Mouse (Mus musculus) frontal cortex, postnatal 10 days (tissue): Measurements from ENCODE around the gene Prune2.
"Not testable (repeated sequence)": the region's sequence is repeated elsewhere in the genome, so short reads cannot be mapped to it uniquely, and the experiment has no call there.

ENCODE experiments used
- DNase-seq, 2 experiments: peaks; one replicate each; pipeline ENCODE4 v3.0.0; 2022; ENCODE audit warnings: low spot score in 2 of 2, mixed read lengths in 1 of 2

Prune2 gene

DNA sequence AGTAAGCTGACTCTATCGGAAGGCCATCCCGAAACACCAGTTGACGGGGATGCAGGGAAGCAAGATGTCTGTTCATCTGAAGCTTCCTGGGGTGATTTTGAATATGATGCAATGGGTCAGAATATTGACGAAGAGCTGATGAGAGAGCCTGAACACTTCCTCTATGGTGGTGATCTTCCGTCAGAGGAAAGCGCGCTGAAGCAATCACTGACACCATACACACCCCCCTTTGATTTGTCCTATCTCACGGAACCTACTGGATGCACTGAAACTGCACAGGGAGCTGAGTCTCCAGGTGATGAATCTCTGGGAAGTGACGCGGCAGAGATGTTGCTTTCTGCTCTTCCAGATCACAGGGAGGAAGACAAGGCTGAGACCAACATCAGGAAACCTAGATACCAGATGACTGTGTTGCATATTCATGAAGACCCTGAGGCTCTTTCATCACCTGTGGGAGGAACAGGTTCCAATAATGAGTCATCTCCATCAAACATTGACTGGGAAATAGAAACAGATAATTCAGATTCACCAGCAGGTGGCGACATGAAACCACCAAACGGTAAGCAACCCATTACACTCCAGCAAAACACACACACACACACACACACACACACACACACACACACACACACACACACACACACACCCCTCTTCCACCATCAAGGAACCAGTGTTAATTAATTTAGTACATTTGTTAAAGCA is 168.3 kb downstream of the Prune2 start:
- DNase-seq, result peak in 1 of 2 experiments; percentile 28

DNA sequence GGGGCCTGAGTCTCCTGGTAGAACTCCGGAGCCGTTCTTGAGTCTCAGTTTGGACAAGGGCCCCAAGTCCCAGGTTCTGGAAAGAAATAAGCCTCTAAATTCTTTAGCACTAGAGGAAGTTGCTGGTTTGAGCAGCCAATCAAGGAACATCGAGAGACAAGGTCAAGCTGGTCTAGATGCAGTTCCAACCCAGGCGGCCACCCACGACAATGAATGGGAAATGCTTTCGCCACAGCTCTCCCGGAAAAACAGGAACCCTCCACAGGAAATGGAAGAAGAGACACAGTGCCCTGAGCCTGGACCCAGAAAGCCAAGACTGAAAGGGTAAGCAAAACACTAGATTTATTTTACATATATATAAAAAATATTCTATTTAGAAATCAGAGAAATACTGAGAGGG is 169.5 kb downstream of the Prune2 start:
- no peak for DNase-seq

DNA sequence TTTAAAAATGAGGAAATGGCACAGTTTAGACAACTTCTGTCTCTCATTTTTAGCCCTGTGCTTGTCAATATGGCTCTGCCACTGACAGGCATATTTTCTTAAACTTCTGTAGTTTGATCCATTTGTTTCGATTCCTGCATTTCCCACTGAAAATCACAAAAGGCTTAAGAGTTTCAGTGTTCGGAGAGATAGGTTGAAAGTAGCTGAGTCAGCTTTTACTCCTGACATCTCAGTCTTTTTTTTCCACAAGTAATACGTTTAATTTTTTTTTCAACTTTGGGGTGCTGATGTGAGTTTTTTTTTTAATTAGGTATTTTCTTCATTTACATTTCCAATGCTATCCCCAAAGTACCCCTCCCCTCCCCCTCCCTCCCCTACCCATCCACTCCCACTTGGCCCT is 174.6 kb downstream of the Prune2 start:
- DNase-seq, result no peak

DNA sequence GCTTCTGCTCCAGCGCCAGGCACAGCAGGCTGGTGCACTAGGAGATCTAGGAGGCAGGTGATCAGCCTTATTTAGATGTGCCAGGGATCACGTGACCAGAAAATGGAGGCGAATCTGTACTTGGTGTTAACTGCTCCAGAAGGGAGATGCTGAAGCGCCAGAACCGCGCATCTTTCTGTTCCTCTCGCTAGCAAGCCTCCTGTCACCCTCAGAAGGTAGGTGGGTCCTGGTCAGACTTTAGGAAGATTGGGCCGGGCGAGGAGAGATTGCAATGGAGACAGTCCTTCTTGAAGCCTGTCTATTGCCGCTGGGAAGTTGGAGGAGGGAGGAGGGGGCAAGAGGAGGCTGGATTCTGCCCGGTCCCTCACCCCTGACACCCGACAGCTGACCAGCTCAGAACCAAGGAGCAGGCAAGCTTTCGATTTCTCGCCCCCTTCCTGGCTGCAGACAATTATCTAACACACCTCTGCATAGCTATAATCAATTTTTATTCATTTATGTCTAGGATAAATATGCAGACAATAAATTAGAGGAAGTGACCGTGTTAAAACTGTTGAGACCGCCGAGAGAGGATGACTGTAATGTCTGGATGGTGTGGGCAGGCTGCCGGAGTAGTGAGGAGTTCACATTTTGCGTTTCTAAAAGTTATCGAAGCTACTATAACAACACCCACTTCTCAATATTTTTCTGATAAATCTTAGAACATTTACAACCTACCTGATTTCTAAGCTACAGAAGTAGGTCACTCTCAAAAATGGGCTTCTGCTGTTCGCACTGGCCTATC is 181.0 kb downstream of the Prune2 start:
- DNase-seq, result peak; percentile 57 to 65

DNA sequence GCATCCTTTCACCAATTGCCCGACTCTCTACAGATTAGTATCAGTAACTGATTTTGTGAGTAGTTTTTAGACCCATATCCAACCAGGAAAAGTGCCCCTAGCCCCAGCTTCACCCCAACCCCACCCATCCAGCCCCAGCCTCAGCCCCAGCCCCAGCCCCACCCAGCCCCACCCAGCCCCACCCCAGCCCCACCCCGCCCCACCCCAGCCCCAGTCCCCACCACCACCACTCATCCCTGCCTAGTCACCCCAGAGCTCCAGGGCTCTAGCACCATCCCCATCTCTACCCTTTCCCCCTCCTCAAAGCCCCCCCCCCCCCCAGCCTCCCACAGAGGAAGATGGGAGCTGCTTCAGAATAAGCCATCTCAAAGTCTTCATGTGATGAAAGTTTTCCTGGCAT is 181.7 kb downstream of the Prune2 start:
- DNase-seq, result no peak

DNA sequence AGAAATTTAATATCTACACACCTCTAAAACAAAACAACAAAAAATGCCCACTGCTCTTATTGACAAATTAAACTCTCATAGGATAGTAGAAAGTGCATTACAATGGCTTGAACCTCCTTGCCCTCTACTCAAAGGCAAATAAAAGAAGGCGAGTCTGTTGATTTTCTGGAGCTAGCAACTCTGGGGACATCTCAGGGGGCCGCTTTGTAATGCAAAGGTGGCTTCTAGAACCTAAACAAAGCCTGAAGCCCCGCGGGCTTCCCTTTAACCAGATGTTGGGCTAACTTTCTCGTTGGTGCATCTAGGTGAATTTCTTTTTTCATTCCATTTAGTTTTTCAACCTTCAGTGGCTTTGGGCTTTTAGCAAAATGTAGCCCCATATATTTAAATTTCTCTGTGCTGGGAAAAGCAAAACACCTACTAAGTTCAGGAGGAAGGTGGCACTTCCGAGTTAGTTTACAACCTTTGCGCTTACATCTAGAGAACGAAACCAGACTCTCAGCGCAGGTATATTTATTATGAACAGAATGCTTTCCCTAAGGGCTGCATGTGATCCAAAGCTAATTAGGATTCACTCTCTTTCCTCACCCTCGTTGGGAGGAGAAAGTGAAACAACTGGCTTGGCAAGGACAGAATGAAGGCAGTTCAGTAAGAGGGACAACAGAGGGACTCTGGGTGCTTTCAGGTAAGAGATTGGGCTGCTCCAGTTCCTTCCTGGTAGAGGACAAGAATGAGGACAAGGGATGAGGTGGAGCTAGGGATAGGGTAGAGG is 182.4 kb downstream of the Prune2 start:
- no peak for DNase-seq

DNA sequence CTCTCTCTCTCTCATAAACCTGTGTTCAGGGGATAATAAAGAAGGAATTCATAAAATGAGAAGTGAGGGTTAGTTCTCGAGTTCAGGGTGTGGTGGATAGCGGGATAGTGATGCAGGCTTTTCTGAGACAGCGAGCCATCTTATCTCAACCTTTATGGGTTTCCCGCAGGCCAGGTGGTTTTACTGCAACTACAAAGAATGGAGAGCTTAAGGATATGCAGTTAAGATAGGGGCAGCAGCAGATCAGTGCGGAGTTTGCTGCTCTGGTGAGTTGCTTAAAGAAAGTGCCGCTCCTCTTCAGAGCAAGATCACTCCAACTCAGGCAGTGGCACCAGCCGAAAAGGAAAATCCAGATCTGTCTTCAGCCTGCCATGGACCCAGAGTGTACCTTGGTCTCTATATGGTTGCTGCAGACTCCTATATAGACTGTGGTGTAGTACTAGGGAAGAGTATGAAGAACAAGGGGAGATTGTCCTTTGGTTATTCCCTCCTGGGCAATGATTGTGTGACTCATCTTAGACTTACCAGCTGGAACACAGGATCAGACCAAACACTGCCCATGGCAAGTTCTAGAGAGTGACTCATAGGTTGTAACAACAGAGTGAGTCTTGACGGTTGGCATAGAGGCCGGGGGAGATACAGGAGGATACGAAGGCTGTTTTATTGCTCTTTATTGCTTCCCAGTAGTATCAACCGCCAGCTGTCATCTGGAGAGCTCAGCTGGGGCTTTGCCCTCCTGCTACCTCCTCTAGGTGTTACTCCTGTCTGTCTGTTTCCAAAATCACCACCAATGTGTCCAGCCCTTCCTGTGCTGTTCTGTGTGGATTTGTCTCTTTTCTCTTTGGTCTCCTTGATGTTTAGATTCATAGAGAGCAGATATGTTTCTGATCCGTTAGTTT is 184.3 kb downstream of the Prune2 start:
- DNase-seq, result no peak

DNA sequence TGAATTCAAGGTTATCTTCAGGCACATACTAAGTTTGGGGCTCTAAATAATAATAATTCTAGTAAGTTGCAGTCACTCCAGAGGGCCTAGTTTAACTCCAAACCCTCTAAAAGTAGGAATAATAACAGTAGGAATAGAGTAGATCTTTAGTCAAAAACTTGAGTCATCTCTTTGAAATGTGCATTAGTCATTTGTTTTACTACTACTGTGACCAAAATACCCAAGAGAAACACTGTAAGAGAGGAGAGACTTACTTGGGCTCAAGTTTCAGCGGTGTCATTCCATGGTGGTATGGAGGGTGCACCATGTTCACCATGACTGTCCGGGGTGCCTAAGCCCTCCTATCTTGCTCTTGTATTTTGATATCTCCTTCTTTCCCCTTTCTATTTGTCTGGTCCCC is 187.3 kb downstream of the Prune2 start:
- no peak for DNase-seq

DNA sequence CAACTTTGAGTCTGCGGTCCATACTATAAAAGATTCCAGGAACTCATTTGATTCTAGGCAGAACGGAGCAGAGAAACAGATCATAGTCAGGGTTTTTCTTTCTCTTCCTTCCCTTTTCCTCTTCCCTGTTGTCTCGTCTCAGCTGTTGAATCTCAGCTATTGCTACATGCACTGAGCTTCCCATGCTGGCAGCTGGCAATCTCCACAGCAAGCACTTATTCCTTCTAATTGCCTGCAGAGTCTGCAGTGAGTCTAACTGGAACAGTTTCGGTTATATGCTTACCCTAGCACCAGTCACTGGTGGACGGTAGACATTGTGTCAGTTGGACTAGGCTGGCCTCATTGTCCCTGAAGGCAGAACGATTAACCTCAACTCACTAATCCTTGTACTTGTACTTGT is 188.3 kb downstream of the Prune2 start:
- DNase-seq, result no peak

DNA sequence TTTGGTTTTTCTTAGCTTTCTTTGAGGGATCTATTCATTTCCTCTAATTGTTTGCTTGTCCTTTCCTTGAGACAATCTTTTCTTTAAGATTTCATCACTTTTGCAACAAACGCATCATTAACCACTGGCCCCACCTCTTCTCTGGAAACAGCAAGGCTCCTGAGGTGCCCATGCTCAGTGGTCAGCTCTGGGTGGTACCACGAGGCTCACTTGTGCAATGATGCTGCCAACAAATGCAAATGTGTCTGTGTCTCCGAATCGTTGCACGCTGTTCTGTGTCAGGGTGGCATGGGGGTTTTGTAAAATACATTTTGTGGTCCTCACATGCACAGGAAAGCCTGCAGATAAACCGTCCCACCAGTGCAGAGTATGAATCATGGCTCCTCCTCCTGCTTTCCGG is 194.1 kb downstream of the Prune2 start:
- no peak for DNase-seq

DNA sequence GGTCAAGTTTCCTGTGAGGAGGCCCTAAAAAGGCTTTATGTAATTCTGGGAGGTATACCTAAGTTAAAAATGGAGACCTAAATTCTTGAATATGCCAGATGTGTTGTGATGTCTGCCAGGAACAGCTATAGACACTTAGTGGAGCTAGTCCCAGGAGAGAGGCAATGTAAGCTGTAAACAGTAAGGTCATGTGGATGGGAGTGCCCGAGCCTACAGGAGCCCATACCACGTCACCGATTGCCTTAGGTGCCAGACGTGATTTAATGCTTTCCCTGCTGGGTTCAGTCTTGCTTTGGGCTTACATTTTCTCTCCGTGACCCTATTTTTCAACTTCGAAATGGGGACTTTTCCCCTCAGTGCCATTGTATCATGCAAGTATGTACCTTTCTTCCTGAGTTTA is 195.9 kb downstream of the Prune2 start:
- DNase-seq, result no peak

DNA sequence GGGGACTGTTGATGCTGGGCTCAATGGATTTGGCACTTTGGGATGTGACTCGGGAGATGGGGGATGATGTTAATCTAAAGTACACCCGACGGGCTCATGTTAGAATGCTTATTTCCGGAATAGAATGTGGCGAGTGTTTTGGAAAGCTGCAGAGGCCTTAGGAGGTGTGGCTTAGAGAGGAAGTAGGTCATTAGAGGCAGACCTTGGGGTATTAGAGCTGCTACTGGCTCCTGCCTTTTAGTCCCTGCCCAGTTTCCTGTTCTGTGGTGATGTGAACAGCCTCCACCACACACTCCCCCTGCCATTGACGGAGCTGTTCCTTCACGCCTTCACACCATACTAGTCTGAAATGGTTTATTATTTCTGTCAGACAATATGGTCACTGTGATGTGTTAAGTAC is 196.5 kb downstream of the Prune2 start:
- no peak for DNase-seq

DNA sequence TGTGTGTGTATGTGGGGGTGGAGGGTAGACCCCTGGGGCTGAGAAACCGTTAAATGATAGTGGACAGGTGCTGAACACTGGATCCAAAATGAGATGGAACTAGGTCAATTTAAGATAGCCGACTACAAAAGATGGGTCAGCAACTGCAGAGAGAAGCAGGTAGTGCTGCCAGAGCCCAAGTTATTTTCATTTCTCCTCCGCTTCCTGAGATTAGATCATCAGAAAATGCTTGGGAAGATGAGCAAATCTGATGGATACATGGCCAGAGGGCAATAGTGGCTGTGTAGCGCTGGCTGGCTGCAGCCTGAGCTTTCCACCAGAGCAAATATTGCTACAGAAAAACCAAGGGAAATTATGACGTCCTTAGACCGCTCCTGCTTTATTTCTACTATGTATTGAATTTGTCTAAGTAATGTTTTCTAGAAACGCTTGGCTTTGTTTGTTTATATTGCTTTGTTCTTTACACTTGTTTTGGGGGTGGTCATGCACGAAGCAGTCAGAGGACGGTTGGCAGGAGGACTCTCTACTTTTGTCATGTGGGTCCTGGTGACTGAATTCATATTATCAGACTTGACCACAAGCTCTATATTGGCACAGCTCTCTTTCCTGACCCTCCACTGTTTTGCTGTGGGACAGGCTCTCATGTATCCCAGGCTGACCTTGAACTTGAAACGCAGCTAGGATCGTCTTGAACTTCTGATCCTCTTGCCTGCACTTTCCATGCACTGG is 198.2 kb downstream of the Prune2 start:
- no peak for DNase-seq

DNA sequence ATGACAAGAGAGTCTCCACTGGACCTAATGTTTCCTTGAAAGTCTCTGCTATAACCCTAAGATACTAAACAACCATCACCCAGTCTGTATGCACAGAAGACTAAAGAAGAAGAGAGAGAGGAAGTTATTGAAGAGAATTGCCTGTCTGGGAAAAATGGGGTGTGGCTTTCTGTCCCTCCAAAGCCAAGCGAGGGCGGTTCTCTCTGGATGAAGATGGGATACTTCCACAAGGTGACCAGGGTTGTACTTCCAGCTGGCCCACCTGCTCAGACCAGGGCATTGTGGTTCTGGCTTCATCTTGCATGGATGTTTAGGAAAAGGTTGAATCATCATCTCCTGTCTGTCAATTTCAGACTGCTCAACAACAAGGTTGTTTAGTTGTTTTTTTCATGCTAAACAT is 199.3 kb downstream of the Prune2 start:
- DNase-seq, result no peak

DNA sequence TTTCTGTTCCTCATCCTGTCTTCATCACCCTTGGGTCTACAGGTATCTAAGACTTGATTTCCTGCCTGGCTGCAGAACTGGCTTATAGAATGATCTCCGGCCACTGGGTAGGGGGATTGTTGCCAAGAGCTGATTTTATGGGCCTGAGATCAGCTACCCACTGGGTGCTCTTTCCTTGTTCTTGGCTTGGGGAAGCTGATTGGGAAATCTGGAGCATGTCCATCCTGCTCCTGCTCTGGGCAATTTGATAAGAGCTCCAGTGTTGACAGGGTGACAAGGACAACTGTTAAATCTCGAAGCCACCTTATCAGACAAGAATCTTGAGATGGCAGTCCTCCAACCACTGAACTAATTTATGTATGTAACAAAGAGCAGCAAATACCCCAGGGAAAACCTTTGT is 203.8 kb downstream of the Prune2 start:
- DNase-seq, result no peak

DNA sequence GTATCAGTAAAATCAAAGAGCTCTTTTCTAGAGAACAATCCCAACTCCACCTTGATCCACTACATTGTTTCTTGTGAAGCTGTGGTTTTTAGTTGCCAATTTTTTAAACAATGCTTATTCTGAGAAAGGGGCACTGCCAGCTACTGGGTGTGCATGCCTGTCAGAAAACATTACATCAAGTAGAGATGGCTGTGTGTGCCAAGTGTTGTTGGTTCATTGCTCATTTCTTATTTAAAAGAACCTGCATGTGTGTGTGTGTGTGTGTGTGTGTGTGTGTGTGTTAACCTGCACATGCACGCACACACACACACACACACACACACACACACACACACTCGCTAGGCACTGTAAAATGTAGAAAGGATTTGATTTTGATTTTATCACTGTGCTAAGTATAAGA is 204.3 kb downstream of the Prune2 start:
- no peak for DNase-seq

DNA sequence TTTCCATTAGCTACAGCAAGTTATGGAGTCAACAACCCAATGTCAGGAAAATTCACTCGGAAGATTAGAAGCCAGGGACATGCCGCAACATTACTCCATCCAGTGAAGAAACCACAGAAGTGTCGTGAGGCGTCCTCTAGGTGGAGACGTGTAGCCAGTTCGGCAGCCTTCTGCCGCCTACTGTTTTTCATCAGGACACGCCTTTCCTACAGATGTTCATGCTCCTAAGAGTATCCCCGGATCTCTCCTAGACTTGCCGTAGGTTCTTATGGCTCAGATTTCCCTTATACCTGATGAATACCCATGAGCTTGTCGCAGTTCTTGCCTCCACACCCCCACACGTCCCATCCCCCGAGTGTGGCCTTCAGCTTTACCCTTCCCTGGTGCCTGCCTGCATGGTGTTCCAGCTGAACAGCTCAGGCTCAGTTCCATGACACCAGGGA is 207.6 kb downstream of the Prune2 start:
- DNase-seq, result no peak

DNA sequence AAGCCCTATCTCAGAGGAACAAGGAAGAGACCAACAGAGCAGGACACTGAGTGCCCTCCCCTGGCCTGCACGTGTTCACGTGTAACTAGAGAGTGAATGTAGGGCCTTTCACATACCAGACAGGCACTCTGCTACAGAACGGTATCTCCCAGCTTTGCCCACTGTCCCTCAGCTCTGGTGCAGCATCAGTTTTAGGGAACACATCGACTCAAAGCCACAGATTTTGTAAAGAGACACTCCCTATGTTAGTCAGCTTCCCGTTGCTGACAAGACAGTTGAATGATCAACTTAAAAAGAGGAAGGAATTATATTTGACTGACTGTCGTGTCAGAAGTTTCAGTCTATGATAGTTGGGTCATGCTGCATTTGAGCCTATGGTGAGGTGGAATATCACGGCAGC is 210.4 kb downstream of the Prune2 start:
- no peak for DNase-seq

DNA sequence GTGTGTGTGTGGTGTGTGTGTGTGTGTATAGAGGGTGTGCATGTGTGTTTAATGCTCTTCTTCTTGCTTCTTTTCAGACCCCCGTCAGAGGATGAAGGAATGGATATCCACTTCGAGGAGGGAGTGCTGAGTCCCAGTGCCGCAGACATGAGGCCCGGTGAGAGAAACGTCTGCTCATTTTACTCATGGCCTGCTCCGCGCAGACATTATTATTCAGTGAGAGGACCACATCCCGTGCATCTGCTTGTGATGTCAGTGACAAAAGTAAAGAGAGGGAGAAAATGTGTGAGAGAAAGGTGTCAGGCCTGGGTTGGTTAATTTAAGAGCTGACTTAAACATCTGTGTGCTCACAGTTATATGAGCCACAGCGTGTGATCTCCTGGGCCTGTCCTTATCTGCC is 212.3 kb downstream of the Prune2 start:
- DNase-seq, result no peak

DNA sequence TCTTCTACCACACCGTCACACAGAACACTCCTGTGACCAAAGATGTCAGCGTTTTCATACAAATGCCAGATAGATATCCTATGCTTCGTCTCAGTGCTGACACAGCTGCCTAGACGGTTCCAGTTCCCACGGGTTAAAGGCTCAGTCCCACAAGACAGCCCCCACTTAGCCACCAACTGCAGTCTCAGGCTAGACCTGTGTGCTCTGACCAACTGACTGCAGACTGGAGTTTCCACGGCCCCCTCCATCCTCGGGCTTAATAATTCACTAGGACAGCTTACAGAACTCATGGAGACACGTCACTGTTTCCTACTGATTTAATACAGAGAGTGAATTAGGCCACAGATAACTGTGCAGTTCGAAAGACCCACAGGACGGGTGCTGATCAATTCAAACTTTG is 213.8 kb downstream of the Prune2 start:
- DNase-seq, result no peak

DNA sequence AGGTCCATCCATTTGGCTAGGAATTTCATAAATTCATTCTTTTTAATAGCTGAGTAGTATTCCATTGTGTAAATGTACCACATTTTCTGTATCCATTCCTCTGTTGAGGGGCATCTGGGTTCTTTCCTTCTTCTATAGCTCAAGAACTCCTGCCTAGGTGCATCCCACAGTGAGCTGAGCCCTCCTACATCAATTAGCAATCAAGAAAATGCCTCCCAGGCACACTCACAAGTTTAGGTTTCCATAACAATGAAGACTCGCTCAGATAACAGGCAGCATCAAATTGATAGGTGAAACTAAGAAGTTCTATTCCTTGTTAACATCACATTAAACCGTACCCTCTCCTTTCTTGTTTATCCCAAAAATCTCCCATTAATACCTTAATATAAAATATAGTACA is 218.6 kb downstream of the Prune2 start:
- DNase-seq, result not testable (repeated sequence)
